Mouse (Mus musculus): ENCODE measurements around the gene Sertad1.
"Not testable (repeated sequence)": the region's sequence is repeated elsewhere in the genome, so short reads cannot be mapped to it uniquely, and the experiment has no call there.

Gene Sertad1

GRCm38 (mm10) chr7:27473156-27473834 is 13.4 kb upstream of the Sertad1 start, which contains the start of gene Sertad3:
Gene Sertad3, plus strand, starts transcription at chr7:27473768.
- peak; percentile 79 for ATAC-seq (ENCODE audit: low TSS enrichment)

- no peak for ATAC-seq (ENCODE audit: low TSS enrichment)
Observed at GRCm38 (mm10) chr7:27473835-27474489, 12.7 kb upstream of the Sertad1 start.

- ATAC-seq (ENCODE audit: low TSS enrichment): peak; percentile 91
Observed at GRCm38 (mm10) chr7:27474490-27474954, 12.2 kb upstream of the Sertad1 start.

- ATAC-seq (ENCODE audit: low TSS enrichment): no peak
Observed at GRCm38 (mm10) chr7:27475596-27475995, 11.1 kb upstream of the Sertad1 start.

- no peak for ATAC-seq (ENCODE audit: low TSS enrichment)
Observed at GRCm38 (mm10) chr7:27476098-27476635, 10.5 kb upstream of the Sertad1 start.

- ATAC-seq (ENCODE audit: low TSS enrichment): no peak
Observed at GRCm38 (mm10) chr7:27478561-27478960, 8.1 kb upstream of the Sertad1 start.

GRCm38 (mm10) chr7:27479750-27480149 is 7.0 kb upstream of the Sertad1 start:
- no peak for ATAC-seq (ENCODE audit: low TSS enrichment)

GRCm38 (mm10) chr7:27480506-27480905 is 6.2 kb upstream of the Sertad1 start:
- ATAC-seq (ENCODE audit: low TSS enrichment): no peak

GRCm38 (mm10) chr7:27480927-27481626 is 5.6 kb upstream of the Sertad1 start:
- ATAC-seq (ENCODE audit: low TSS enrichment): peak; percentile 22; the same call in 1 of the 2 replicates

- ATAC-seq (ENCODE audit: low TSS enrichment): peak; percentile 74
Observed at GRCm38 (mm10) chr7:27481627-27481969, 5.1 kb upstream of the Sertad1 start.

- ATAC-seq (ENCODE audit: low TSS enrichment): no peak
Observed at GRCm38 (mm10) chr7:27483860-27484259, 2.9 kb upstream of the Sertad1 start.

GRCm38 (mm10) chr7:27486102-27486769 is 474 bp upstream of the Sertad1 start:
- ATAC-seq (ENCODE audit: low TSS enrichment): peak; percentile 1; the same call in 1 of the 2 replicates

- no peak for ATAC-seq (ENCODE audit: low TSS enrichment)
Observed at GRCm38 (mm10) chr7:27487740-27488268, 1.1 kb downstream of the Sertad1 start.

- ATAC-seq (ENCODE audit: low TSS enrichment): no peak
Observed at GRCm38 (mm10) chr7:27489270-27489869, 2.7 kb downstream of the Sertad1 start.

GRCm38 (mm10) chr7:27490227-27490542 is 3.5 kb downstream of the Sertad1 start:
- no peak for ATAC-seq (ENCODE audit: low TSS enrichment)

GRCm38 (mm10) chr7:27490543-27491329 is 4.0 kb downstream of the Sertad1 start:
- ATAC-seq (ENCODE audit: low TSS enrichment): peak; percentile 60

GRCm38 (mm10) chr7:27491856-27492255 is 5.1 kb downstream of the Sertad1 start:
- no peak for ATAC-seq (ENCODE audit: low TSS enrichment)

- no peak for ATAC-seq (ENCODE audit: low TSS enrichment)
Observed at GRCm38 (mm10) chr7:27493022-27493421, 6.3 kb downstream of the Sertad1 start.

GRCm38 (mm10) chr7:27493450-27493849 is 6.7 kb downstream of the Sertad1 start:
- no peak for ATAC-seq (ENCODE audit: low TSS enrichment)

- not testable (repeated sequence) for ATAC-seq (ENCODE audit: low TSS enrichment)
Observed at GRCm38 (mm10) chr7:27494659-27495367, 8.1 kb downstream of the Sertad1 start.

All from frontal cortex, adult (tissue).